Mouse (Mus musculus) kidney, embryonic 14.5 days (tissue): ENCODE measurements around the gene Dvl3. TPM values are rescaled to one million over a fixed set of nuclear protein-coding genes. Genes with fewer than 3 reads are reported as not detected.

ENCODE experiments used
- ATAC-seq: fragments of 200-750 bp; cut with Nextera tagmentation; 2 replicates; pipeline ENCODE4 v1.8.0; 2017; ENCODE audit warnings: moderate number of reproducible peaks, mild to moderate bottlenecking, moderate TSS enrichment, moderate library complexity; ENCODE audit not compliant: low FRiP score, low TSS enrichment
- H3K27ac ChIP-seq: fragments of 300-500 bp; sonication (generic); 2 replicates; pipeline ENCODE4 v1.5.1; 2014; ENCODE audit warnings: low read depth, mild to moderate bottlenecking, low read length, moderate library complexity, mixed read lengths
- H3K27me3 ChIP-seq: fragments of 300-500 bp; sonication (generic); 2 replicates; pipeline ENCODE4 v1.6.1; 2014; ENCODE audit warnings: mild to moderate bottlenecking, low read length; ENCODE audit not compliant: control insufficient read depth, insufficient read depth
- H3K36me3 ChIP-seq: fragments of 300-500 bp; sonication (generic); 2 replicates; pipeline ENCODE4 v1.6.1; 2014; ENCODE audit warnings: low read length, mixed read lengths; ENCODE audit not compliant: control insufficient read depth, insufficient read depth
- H3K4me1 ChIP-seq: fragments of 300-500 bp; sonication (generic); 2 replicates; pipeline ENCODE4 v1.6.1; 2014; ENCODE audit warnings: low read length, mixed read lengths; ENCODE audit not compliant: control insufficient read depth, insufficient read depth
- H3K4me2 ChIP-seq: fragments of 300-500 bp; sonication (generic); replicated peaks from 2 replicates; pipeline ENCODE4 v1.6.1; 2014; ENCODE audit warnings: low read depth, mild to moderate bottlenecking, low read length
- H3K4me3 ChIP-seq: fragments of 300-500 bp; sonication (generic); 2 replicates; pipeline ENCODE4 v1.5.1; 2014; ENCODE audit warnings: mild to moderate bottlenecking, low read length
- H3K9ac ChIP-seq: fragments of 300-500 bp; sonication (generic); 2 replicates; pipeline ENCODE4 v1.6.1; 2014; ENCODE audit warnings: low read depth, mild to moderate bottlenecking, low read length, moderate library complexity
- H3K9me3 ChIP-seq: fragments of 300-500 bp; sonication (generic); 2 replicates; pipeline ENCODE4 v1.6.1; 2016; ENCODE audit warnings: low read length; ENCODE audit not compliant: control insufficient read depth
- WGBS: fragments of 180-500 bp; shearing (Covaris S2); extraction: QIAGEN DNeasy Blood & Tissue Kit; methylation state at CpG from one replicate; pipeline ENCODE4 v1.1.7; 2014; 5-methylcytosine and 5-hydroxymethylcytosine counted together
- polyA plus RNA-seq: library from polyadenylated mRNA; unstranded; fragments of >200 nt; fragmentation: Nextera tagmentation; extraction: Ambion mirVana; gene quantifications from 2 replicates; pipeline ENCODE4 v1.2.1, GENCODE M21; 2014

Dvl3 gene
- polyA plus RNA-seq, 1 experiment from 2014 or later, result 30.5 TPM

- no peak overlapping the region for H3K4me2 ChIP-seq
- H3K4me3 ChIP-seq, result no peak overlapping the region
- H3K36me3 ChIP-seq, result no peaks in the 10 kb centered on the region
- H3K27ac ChIP-seq, result no peak overlapping the region
- no peak overlapping the region for H3K9ac ChIP-seq
- no peaks in the 10 kb centered on the region for H3K9me3 ChIP-seq
- WGBS, result 80% methylated on average over 2 of the region's 2 CpGs
- no peak for ATAC-seq
- no peaks in the 10 kb centered on the region for H3K4me1 ChIP-seq
- H3K27me3 ChIP-seq, result no peaks in the 10 kb centered on the region
These were observed 27.5 kb upstream of the Dvl3 start for GRCm38 (mm10) chr16:20489233-20489632.

- Histone ChIP-seq H3K4me2 (no peak overlapping the region), H3K36me3 (no peaks in the 10 kb centered on the region), H3K9ac (no peak overlapping the region), H3K27me3 (no peaks in the 10 kb centered on the region), H3K27ac (no peak overlapping the region), H3K9me3 (no peaks in the 10 kb centered on the region), H3K4me1 (no peaks in the 10 kb centered on the region), H3K4me3 (no peak overlapping the region)
- 0 out of 2 replicates have a peak, but pooled peaks have one; percentile 55 for ATAC-seq
- 54% methylated on average over 2 of the region's 2 CpGs for WGBS
These were observed 26.2 kb upstream of the Dvl3 start for GRCm38 (mm10) chr16:20490581-20490980.

GRCm38 (mm10) chr16:20491301-20491700, 25.5 kb upstream of the Dvl3 start:
- H3K27ac ChIP-seq, result no peak overlapping the region
- no peaks in the 10 kb centered on the region for H3K4me1 ChIP-seq
- no peak overlapping the region for H3K4me2 ChIP-seq
- no peak for ATAC-seq
- 74% methylated on average over 2 of the region's 2 CpGs for WGBS
- H3K36me3 ChIP-seq, result no peaks in the 10 kb centered on the region
- no peak overlapping the region for H3K9ac ChIP-seq
- no peak overlapping the region for H3K4me3 ChIP-seq
- H3K27me3 ChIP-seq, result no peaks in the 10 kb centered on the region
- no peaks in the 10 kb centered on the region for H3K9me3 ChIP-seq

- H3K36me3 ChIP-seq, result no peaks in the 10 kb centered on the region
- no peak overlapping the region for H3K4me3 ChIP-seq
- H3K9me3 ChIP-seq, result no peaks in the 10 kb centered on the region
- no peak for ATAC-seq
- H3K27ac ChIP-seq, result no peak overlapping the region
- no peak overlapping the region for H3K4me2 ChIP-seq
- H3K27me3 ChIP-seq, result no peaks in the 10 kb centered on the region
- H3K4me1 ChIP-seq, result no peaks in the 10 kb centered on the region
- WGBS, result 82% methylated on average over 2 of the region's 2 CpGs
- H3K9ac ChIP-seq, result no peak overlapping the region
These were observed 23.3 kb upstream of the Dvl3 start for GRCm38 (mm10) chr16:20493452-20493851.

- Histone ChIP-seq H3K27me3 (no peaks in the 10 kb centered on the region), H3K9me3 (no peaks in the 10 kb centered on the region), H3K9ac (peak overlapping the region; percentile 42; the same call in 1 of the 2 replicates), H3K27ac (no peak overlapping the region), H3K36me3 (peaks cover 15% of the 10 kb centered on the region), H3K4me3 (peak overlapping the region; percentile 29), H3K4me1 (0 out of 2 replicates have a peak, but pooled peaks cover 4% of the 10 kb centered on the region), H3K4me2 (peak overlapping the region; percentile 53)
- WGBS, result 15% methylated on average over 25 of the region's 25 CpGs
- 0 out of 2 replicates have a peak, but pooled peaks have one; percentile 16 for ATAC-seq
These were observed 19.8 kb upstream of the Dvl3 start for GRCm38 (mm10) chr16:20496671-20497600.

GRCm38 (mm10) chr16:20497980-20498676, 18.7 kb upstream of the Dvl3 start:
- H3K4me3 ChIP-seq, result peak overlapping the region; percentile 95
- WGBS, result 7% methylated on average over 16 of the region's 16 CpGs
- H3K27me3 ChIP-seq, result no peaks in the 10 kb centered on the region
- H3K9ac ChIP-seq, result peak overlapping the region; percentile 94; the same call in 1 of the 2 replicates
- H3K4me1 ChIP-seq, result 0 out of 2 replicates have a peak, but pooled peaks cover 4% of the 10 kb centered on the region
- H3K27ac ChIP-seq, result peak overlapping the region; percentile 25; the same call in 1 of the 2 replicates
- no peak for ATAC-seq
- no peaks in the 10 kb centered on the region for H3K9me3 ChIP-seq
- H3K36me3 ChIP-seq, result peaks cover 27% of the 10 kb centered on the region
- H3K4me2 ChIP-seq, result peak overlapping the region; percentile 62

GRCm38 (mm10) chr16:20498677-20499475, 17.9 kb upstream of the Dvl3 start, which contains the start of gene Eif2b5:
Eif2b5 (plus strand) TSS chr16:20498817.
- peak within 1 kb of the TSS; percentile 62 for H3K4me2 ChIP-seq
- H3K4me1 ChIP-seq, result 0 out of 2 replicates have a peak, but pooled peaks cover 4% of the 10 kb centered on the region
- ATAC-seq, result peak; percentile 96
- H3K36me3 ChIP-seq, result peaks cover 34% of the 10 kb centered on the region
- peak within 1 kb of the TSS; percentile 25; the same call in 1 of the 2 replicates for H3K27ac ChIP-seq
- no peaks in the 10 kb centered on the region for H3K27me3 ChIP-seq
- H3K9ac ChIP-seq, result peak within 1 kb of the TSS; percentile 94
- no peaks in the 10 kb centered on the region for H3K9me3 ChIP-seq
- H3K4me3 ChIP-seq, result peak within 1 kb of the TSS; percentile 95
- under 1% methylated on average over 49 of the region's 49 CpGs for WGBS

- Histone ChIP-seq H3K9ac (no peak overlapping the region), H3K4me3 (no peak overlapping the region), H3K27me3 (no peaks in the 10 kb centered on the region), H3K4me2 (no peak overlapping the region), H3K9me3 (no peaks in the 10 kb centered on the region), H3K27ac (no peak overlapping the region), H3K36me3 (peaks cover 98% of the 10 kb centered on the region), H3K4me1 (no peaks in the 10 kb centered on the region)
- 85% methylated on average over 8 of the region's 8 CpGs for WGBS
- ATAC-seq, result no peak
These were observed 10.8 kb upstream of the Dvl3 start for GRCm38 (mm10) chr16:20506000-20506399.
